Mouse (Mus musculus) spleen, adult 2 months (tissue): ENCODE measurements around the gene Grcc10.

ENCODE experiments used
- CTCF ChIP-seq: fragments of 200-500 bp; IDR thresholded peaks from 2 replicates; pipeline ENCODE4 v1.5.1; 2011; ENCODE audit warnings: mild to moderate bottlenecking, inconsistent platforms; ENCODE audit not compliant: insufficient read depth, insufficient read length, insufficient replicate concordance; ENCODE audit errors: extremely low read depth
- POLR2A ChIP-seq: fragments of 200-500 bp; IDR thresholded peaks from 2 replicates; pipeline ENCODE4 v1.6.1; 2011; ENCODE audit warnings: low read depth, low read length, inconsistent platforms

- TF ChIP-seq POLR2A (no peak), CTCF (no peak)
These were observed 15.6 kb upstream of the Grcc10 start for GRCm38 (mm10) chr6:124756652-124757350.
